ENCODE assay signal across 17 mouse cellular contexts in the genomic region with DNA sequence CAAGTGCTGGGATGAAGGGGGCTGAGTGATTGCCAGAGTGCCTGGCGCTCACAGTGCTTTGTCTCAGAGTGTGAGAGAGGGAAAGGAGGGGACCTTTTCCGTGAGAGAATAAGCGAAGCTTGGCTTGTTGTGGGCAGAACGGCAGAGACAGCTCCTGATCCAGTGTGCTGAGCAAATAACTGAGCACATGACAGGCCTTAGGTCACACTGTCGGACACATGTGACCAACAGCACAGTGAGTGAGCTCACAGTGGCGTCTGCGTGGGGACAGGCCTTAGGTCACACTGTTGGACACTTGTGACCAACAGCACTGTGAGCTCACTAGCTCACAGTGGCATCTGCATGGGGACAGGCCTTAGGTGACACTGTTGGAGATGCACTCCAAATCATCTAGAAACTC.
DNase-seq lines count a peak whose midpoint lies in the region; ATAC-seq and TF ChIP-seq lines count a peak whose summit lies in the region.
"Had no signal": no experiment of that assay in that cellular context is flagged by ENCODE, and none has a peak within 500 bp of the region (broad histone marks: within the 10 kb centered on the region; RNA-seq: fewer than 3 reads in every experiment).

No protein-coding gene starts in this region.

- peaks cover 47% of the 10 kb centered on the region for H3K4me1 ChIP-seq in forebrain, embryonic 13.5 days
- H3K4me1 ChIP-seq in forebrain, embryonic 15.5 days = peaks cover 46% of the 10 kb centered on the region
- H3K4me1 ChIP-seq in liver, adult 2 months (ENCODE audit: control insufficient read depth, insufficient read depth, low read length) = peaks cover 34% of the 10 kb centered on the region
- H3K4me1 ChIP-seq in liver, embryonic 11.5 days (replicated peaks; ENCODE audit: control insufficient read depth, insufficient read depth, low read length) = peaks cover 32% of the 10 kb centered on the region
- H3K4me1 ChIP-seq in bone marrow macrophage, adult 2 months (ENCODE audit: control insufficient read depth, insufficient read depth, low read length) = peaks cover 61% of the 10 kb centered on the region
- H3K4me1 ChIP-seq in liver, postnatal 0 days (ENCODE audit: insufficient read depth) = peaks cover 37% of the 10 kb centered on the region

- peak; percentile 84 for DNase-seq in liver, adult 2 months (ENCODE audit: extremely low read depth, low read depth, low spot score)
- no peak for DNase-seq in liver, embryonic 11.5 days (ENCODE audit: low spot score)
- DNase-seq in liver, postnatal 0 days = peak; percentile 58
- no peak for DNase-seq in testis, postnatal 10 days (ENCODE audit: low spot score)
- DNase-seq: adrenal gland, adult 2 months; cerebellum, postnatal 14 days; gastrocnemius, postnatal 25 days; kidney, adult 9 months; lung, embryonic 14.5 days; right cerebral cortex, postnatal 25 days; thymus, postnatal 25 days had no signal

- no peaks in the 10 kb centered on the region for H3K27me3 ChIP-seq in forebrain, embryonic 13.5 days
- no peaks in the 10 kb centered on the region for H3K27me3 ChIP-seq in forebrain, embryonic 15.5 days
- no peaks in the 10 kb centered on the region for H3K27me3 ChIP-seq in liver, adult 2 months (ENCODE audit: control insufficient read depth, insufficient read depth, low read length)
- H3K27me3 ChIP-seq in liver, embryonic 11.5 days (replicated peaks; ENCODE audit: control insufficient read depth, insufficient read depth, low read length) = no peaks in the 10 kb centered on the region
- no peaks in the 10 kb centered on the region for H3K27me3 ChIP-seq in liver, postnatal 0 days (ENCODE audit: insufficient read depth, low read length)
- H3K27me3 ChIP-seq: CH12.LX; midbrain, embryonic 15.5 days had no signal

- TF ChIP-seq EP300 in liver, postnatal 0 days (IDR thresholded peaks at IDR 0.05; ENCODE audit: low read depth) = no peak

- TF ChIP-seq CTCF in liver, adult 2 months (IDR thresholded peaks at IDR 0.05; ENCODE audit: low read depth, low read length) = no peak
- TF ChIP-seq CTCF in bone marrow macrophage, adult 2 months (IDR thresholded peaks at IDR 0.05; ENCODE audit: low read depth, low read length) = no peak
- no peak for TF ChIP-seq CTCF in liver, postnatal 0 days (IDR thresholded peaks at IDR 0.05; ENCODE audit: low read depth)

- peaks cover 4% of the 10 kb centered on the region; the same call in 1 of the 2 replicates for H3K79me2 ChIP-seq in liver, adult 2 months (ENCODE audit: control insufficient read depth, insufficient read depth, low read length)

- peaks cover 51% of the 10 kb centered on the region for H3K36me3 ChIP-seq in forebrain, embryonic 13.5 days (ENCODE audit: poor library complexity, severe bottlenecking)
- H3K36me3 ChIP-seq in forebrain, embryonic 15.5 days = peaks cover 38% of the 10 kb centered on the region
- H3K36me3 ChIP-seq in liver, adult 2 months (ENCODE audit: control insufficient read depth, insufficient read depth, low read length) = peaks cover 9% of the 10 kb centered on the region; the same call in 1 of the 2 replicates
- peaks cover 34% of the 10 kb centered on the region for H3K36me3 ChIP-seq in liver, embryonic 11.5 days (ENCODE audit: control insufficient read depth, insufficient read depth, low read length)
- peaks cover 26% of the 10 kb centered on the region for H3K36me3 ChIP-seq in liver, postnatal 0 days (replicated peaks; ENCODE audit: insufficient read depth, low read length)

- 71% methylated on average over 7 of the region's 7 CpGs for WGBS in forebrain, embryonic 13.5 days
- WGBS in forebrain, embryonic 15.5 days = 51% methylated on average over 7 of the region's 7 CpGs
- 36% methylated on average over 7 of the region's 7 CpGs for WGBS in liver, adult 2 months
- WGBS in liver, embryonic 11.5 days = 71% methylated on average over 7 of the region's 7 CpGs
- WGBS in liver, postnatal 0 days (ENCODE audit: insufficient replicate concordance) = 55% methylated on average over 7 of the region's 7 CpGs

- H3K9me3 ChIP-seq in forebrain, embryonic 13.5 days (replicated peaks) = no peaks in the 10 kb centered on the region
- H3K9me3 ChIP-seq in forebrain, embryonic 15.5 days = no peaks in the 10 kb centered on the region
- no peaks in the 10 kb centered on the region for H3K9me3 ChIP-seq in liver, embryonic 11.5 days (ENCODE audit: control insufficient read depth, low read length)
- H3K9me3 ChIP-seq in liver, postnatal 0 days (ENCODE audit: low read length) = no peaks in the 10 kb centered on the region
- H3K9me3 ChIP-seq: midbrain, embryonic 15.5 days had no signal

- H3K27ac ChIP-seq in forebrain, embryonic 13.5 days = no peak overlapping the region
- no peak overlapping the region for H3K27ac ChIP-seq in forebrain, embryonic 15.5 days (replicated peaks)
- peak overlapping the region; percentile 58 for H3K27ac ChIP-seq in liver, adult 2 months (replicated peaks; ENCODE audit: insufficient read depth, low read depth, low read length)
- H3K27ac ChIP-seq in liver, embryonic 11.5 days (ENCODE audit: low read depth, low read length) = no peak overlapping the region; the same call in 1 of the 2 replicates
- peak overlapping the region; percentile 97 for H3K27ac ChIP-seq in bone marrow macrophage, adult 2 months (ENCODE audit: insufficient read depth, low read depth, low read length)
- H3K27ac ChIP-seq in liver, postnatal 0 days (ENCODE audit: low read depth) = peak overlapping the region; percentile 77
- H3K27ac ChIP-seq: midbrain, embryonic 15.5 days had no signal

- TF ChIP-seq POLR2A in liver, adult 2 months (IDR thresholded peaks at IDR 0.05; ENCODE audit: extremely low read depth, insufficient read depth, low read length) = no peak
- no peak for TF ChIP-seq POLR2A in bone marrow macrophage, adult 2 months (IDR thresholded peaks at IDR 0.05; ENCODE audit: borderline replicate concordance, low read depth, low read length)

- H3K4me2 ChIP-seq in forebrain, embryonic 13.5 days = peak overlapping the region; percentile 62; the same call in 1 of the 2 replicates
- H3K4me2 ChIP-seq in forebrain, embryonic 15.5 days (replicated peaks) = no peak overlapping the region
- H3K4me2 ChIP-seq in liver, embryonic 11.5 days = no peak overlapping the region
- H3K4me2 ChIP-seq in liver, postnatal 0 days (ENCODE audit: low read depth, low read length) = no peak overlapping the region
- H3K4me2 ChIP-seq: lung, embryonic 14.5 days; midbrain, embryonic 15.5 days had no signal

- H3K9ac ChIP-seq in forebrain, embryonic 13.5 days = no peak overlapping the region
- H3K9ac ChIP-seq in forebrain, embryonic 15.5 days (replicated peaks) = no peak overlapping the region
- H3K9ac ChIP-seq in liver, adult 2 months (ENCODE audit: low read depth, low read length) = peak overlapping the region; percentile 39
- no peak overlapping the region for H3K9ac ChIP-seq in liver, embryonic 11.5 days (ENCODE audit: low read depth, low read length)
- H3K9ac ChIP-seq in liver, postnatal 0 days (replicated peaks) = no peak overlapping the region; the same call in 1 of the 2 replicates
- H3K9ac ChIP-seq: lung, embryonic 14.5 days; midbrain, embryonic 15.5 days had no signal

- ATAC-seq in forebrain, embryonic 13.5 days = no peak
- no peak for ATAC-seq in forebrain, embryonic 15.5 days (replicated peaks)
- ATAC-seq in liver, embryonic 11.5 days (replicated peaks; ENCODE audit: low FRiP score) = no peak
- peak; percentile 82 for ATAC-seq in liver, postnatal 0 days
- ATAC-seq: midbrain, embryonic 15.5 days had no signal

- H3K4me3 ChIP-seq in forebrain, embryonic 13.5 days = no peak overlapping the region
- no peak overlapping the region for H3K4me3 ChIP-seq in forebrain, embryonic 15.5 days
- H3K4me3 ChIP-seq in liver, adult 2 months (ENCODE audit: insufficient read depth, low read depth, low read length) = no peak overlapping the region
- H3K4me3 ChIP-seq in liver, embryonic 11.5 days (ENCODE audit: low read depth, low read length) = no peak overlapping the region
- no peak overlapping the region for H3K4me3 ChIP-seq in bone marrow macrophage, adult 2 months (ENCODE audit: insufficient read depth, low read length)
- H3K4me3 ChIP-seq in liver, postnatal 0 days (ENCODE audit: low read depth, low read length) = no peak overlapping the region
- H3K4me3 ChIP-seq: erythroblast, embryonic 14.5 days; midbrain, embryonic 15.5 days had no signal

Comparison
In these comparisons a context has a peak if more than half of its experiments do, and no peak if none do; other contexts are left out.
1. H3K27ac ChIP-seq: peak in liver, adult 2 months (single experiment), bone marrow macrophage, adult 2 months (single experiment) and liver, postnatal 0 days (single experiment); none in forebrain, embryonic 13.5 days (single experiment), forebrain, embryonic 15.5 days (single experiment) and liver, embryonic 11.5 days (single experiment).
2. DNase-seq: peak in liver, adult 2 months (single experiment) and liver, postnatal 0 days (single experiment); none in liver, embryonic 11.5 days (single experiment) and testis, postnatal 10 days (single experiment).